Mouse (Mus musculus) spleen, postnatal 0 days (tissue): ENCODE results near the gene Csde1. TPM values are rescaled to one million over a fixed set of nuclear protein-coding genes. Genes with fewer than 3 reads are reported as not detected.

Experiments
- polyA plus RNA-seq: library from polyadenylated mRNA; unstranded; fragments of >200 nt; fragmentation: Nextera tagmentation; extraction: Ambion mirVana; gene quantifications from 2 replicates; pipeline ENCODE4 v1.2.1, GENCODE M21; 2015

The Csde1 gene
- polyA plus RNA-seq: 120 and 123 TPM in 2 replicates

DNA sequence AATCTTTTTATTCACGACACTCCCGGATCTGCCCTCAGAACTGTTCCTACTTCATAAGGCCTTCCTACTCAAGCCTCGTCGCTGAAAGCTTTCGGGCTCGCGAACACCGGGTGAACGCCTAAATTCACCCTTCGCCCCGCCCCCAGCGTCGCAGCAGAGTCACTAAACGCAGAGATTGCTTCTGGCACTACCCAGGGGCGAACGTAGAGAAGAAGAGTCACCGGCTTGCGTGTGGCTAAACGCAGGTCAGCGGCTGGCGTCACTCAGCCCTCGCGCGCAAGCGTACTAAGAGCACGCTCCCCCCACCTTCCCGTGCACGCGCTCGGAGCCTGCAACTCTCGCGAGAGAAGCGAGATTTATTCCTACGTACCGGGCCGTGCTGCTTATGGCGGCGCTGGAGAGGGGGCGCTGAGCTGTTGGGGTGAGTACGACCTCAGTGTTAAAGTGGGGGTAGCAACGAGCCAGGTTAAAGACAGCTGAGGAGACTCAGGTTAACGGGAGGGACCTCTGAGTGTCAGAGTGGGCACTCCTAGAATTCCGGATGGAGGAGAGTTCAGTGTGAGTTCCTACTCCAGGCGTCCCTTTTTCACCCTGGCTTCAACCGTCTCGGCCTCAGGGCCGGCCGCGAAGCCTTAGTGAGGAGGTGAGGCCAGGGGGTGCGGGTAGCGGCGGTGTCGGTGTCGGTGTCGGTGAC, at the start of gene Csde1:
Gene Csde1 (plus strand): TSS at position 178 of the 694 bp plus-strand sequence.

DNA sequence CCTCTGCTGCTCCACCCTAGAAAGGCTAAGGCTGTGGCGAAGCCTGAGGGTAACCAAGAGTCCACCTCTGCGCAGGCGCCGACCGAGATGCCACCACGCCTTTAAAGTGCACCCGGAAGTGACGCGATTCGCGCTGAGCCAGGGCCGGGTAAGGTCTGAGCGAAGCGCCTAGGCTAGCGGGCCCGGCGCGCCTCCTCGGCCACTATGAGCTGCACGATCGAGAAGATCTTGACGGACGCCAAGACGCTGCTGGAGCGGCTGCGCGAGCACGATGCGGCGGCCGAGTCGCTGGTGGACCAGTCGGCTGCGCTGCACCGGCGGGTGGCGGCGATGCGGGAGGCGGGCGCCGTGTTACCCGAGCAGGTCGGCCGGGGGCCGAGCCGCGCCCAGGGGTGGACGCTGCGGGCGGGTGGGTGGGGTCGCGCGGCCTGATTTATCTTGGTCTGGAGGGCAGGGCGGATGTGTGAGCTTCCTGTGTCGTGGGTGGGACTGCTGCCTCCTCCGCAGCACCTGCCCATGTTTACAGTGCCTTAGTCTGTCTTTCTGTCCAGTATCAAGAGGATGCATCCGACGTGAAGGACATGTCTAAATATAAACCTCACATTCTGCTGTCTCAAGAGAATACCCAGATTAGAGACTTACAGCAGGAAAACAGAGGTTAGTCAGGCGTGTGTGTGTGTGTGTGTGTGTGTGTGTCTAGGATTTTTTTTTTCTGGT, 24.5 kb upstream of the Csde1 start, which contains the start of gene Sike1:
Gene Sike1 (plus strand): TSS at position 104 of the 717 bp plus-strand sequence.

DNA sequence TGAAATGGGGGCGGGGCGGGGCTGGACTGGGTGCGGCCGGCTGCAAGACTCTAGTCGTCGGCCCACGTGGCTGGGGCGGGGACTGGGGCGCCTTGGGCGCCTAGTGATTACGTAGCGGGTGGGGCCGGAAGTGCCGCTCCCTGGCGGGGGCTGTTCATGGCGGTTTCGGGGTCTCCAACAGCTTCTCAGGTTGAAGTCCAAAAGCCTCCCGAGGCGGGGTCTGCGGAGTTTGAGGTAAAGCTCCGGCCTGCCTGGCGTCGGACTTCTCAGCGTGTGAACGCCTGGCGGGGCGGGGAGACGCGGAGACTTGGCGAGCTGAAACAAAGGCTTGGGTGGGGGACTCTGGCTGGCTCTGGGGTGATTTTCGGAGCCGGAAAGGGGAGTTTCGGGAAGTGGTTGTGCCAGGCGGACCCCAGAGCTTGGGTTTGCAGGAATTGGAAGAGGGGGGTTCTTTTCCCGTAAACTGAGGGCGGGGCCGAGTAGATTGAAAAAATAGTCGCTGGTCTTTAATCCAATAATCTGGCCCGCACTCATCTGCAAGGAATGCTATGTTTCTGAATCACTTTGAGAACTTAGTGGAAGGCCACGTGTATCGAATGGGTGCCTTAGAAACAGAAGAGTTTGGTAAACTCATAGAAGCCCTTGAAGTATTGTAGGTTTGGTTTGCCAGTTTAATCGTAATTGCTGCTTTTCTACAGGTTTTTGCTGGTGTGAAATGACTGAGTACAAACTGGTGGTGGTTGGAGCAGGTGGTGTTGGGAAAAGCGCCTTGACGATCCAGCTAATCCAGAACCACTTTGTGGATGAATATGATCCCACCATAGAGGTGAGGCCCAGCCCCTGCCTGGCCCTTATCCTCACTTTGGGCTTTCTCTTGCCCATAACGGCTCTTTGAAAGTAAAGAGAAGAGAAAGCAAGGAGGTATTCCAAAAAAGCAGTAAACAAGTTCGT, 38.3 kb downstream of the Csde1 start, which contains the start of gene Nras:
Gene Nras (plus strand): TSS at position 79 of the 951 bp plus-strand sequence.

DNA sequence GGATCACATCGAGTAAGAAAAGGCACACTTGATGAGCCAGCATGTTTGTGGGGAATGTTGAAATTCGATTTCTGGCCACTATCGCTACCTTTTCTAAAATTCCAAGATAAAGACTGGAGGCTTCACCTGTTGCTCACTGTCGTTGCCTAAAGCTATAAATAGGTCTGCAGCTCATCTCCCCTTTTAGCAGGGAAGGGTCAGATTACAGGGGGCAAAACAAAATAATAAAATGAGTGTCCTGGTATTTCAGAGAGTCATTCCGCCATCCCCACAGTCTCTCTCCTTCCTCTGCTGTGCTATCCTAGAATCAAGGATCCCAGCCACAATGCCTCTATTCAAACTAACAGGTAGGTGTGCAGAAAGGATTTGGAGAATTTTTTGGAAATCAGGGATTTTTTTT, 53.5 kb downstream of the Csde1 start, which contains the start of gene Ampd1:
Gene Ampd1 (plus strand): TSS at position 244 of the 400 bp plus-strand sequence.

DNA sequence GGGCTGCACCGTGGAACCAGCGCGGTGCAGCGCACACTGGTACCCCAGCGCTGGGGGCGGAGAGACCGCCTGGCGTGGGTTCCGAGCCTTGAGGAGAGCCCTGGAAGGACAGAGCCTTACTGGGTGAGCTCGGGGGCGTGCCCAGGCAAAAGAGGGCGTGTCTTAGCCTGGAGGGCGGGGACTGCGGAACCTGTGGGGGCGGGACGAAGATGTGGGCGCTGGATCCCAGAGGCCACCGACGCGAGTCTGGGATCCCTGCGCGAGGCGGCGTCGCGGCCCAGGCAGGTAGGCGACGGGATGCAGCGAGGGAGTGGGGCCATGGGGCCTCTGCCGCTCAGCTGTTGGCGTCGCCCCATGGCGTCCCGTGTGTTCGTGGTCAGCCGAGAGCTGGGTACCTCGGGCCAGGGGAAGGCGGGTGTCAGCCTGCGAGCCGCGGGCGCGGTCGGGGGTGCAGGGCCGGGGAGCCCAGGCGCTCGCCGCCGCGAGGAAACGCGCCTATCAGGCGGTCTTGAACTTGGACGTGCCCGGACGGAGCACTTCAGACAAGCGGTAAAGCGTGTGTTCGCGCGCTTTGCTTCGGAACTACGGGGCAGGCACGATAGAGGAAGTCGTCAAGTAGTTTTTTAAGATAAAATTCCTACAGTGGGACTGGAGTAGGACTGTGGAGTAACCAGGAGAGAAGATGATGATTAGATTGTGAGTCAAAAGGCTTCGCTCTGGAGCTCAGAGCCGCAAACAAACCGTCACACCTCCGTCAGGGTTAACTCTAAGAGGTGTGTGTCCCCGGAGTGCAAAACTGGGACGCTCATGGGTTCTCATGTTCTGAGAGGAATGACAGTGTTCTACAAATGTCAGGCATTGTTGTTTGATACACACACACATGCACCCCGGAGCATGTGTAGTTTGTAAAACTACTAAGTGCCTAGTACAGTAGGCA, 82.5 kb downstream of the Csde1 start, which contains the start of gene Dennd2c:
Gene Dennd2c (plus strand): TSS at position 151 of the 937 bp plus-strand sequence.

Other genes starting within 250 kb of the Csde1 start
- 0.10 and 0.11 TPM in 2 replicates for gene Tshb, start 237.7 kb upstream of the Csde1 start, polyA plus RNA-seq
- not detected in 2 replicates for gene Sycp1, start 84.3 kb upstream of the Csde1 start, polyA plus RNA-seq
- not detected in 2 replicates for gene Nr1h5, start 56.3 kb upstream of the Csde1 start, polyA plus RNA-seq
- gene Sike1, start 24.7 kb upstream of the Csde1 start, polyA plus RNA-seq: 23.1 and 29.0 TPM in 2 replicates
- 38.8 and 40.9 TPM in 2 replicates for gene Nras, start 37.9 kb downstream of the Csde1 start, polyA plus RNA-seq
- gene Ampd1, start 53.6 kb downstream of the Csde1 start, polyA plus RNA-seq: not detected in 2 replicates
- 6.4 TPM in 2 replicates for gene Dennd2c, start 82.2 kb downstream of the Csde1 start, polyA plus RNA-seq
- 158 and 163 TPM in 2 replicates for gene Bcas2, start 151.2 kb downstream of the Csde1 start, polyA plus RNA-seq